11 mouse cellular contexts compared by ENCODE assay signal in the genomic region with DNA sequence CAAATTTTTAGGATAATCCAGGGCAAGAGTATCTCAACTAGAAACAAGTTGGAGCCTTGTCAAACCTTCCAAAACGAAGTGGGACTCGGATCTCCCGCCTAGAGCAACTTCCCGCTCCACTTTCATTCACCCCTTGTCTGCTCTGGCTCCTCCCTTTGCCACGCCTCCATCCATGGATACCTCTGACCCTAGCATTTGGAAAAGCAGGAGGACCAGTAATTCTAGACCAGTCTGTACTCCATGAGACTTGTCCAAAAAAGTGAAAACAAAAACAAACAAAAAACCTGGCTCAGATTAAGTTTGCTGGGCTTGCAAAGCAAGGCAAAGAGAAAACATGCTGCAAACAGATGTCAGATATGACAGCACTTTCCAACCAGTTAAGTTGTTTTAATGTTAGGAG. TPM values are rescaled to one million over a fixed set of nuclear protein-coding genes. Genes with fewer than 3 reads are reported as not detected.
DNase-seq lines count a peak whose midpoint lies in the region; ATAC-seq lines count a peak whose summit lies in the region.
"Had no signal": no experiment of that assay in that cellular context is flagged by ENCODE, and none has a peak within 500 bp of the region (broad histone marks: within the 10 kb centered on the region; RNA-seq: fewer than 3 reads in every experiment).

No protein-coding gene starts in this region.

- WGBS in kidney, embryonic 16.5 days, result 7% methylated on average over 5 of the region's 5 CpGs

- H3K9ac ChIP-seq in kidney, embryonic 16.5 days (replicated peaks; ENCODE audit: low read length), result 0 out of 2 replicates have a peak overlapping the region, but pooled peaks have one; percentile 26
- H3K9ac ChIP-seq: heart, embryonic 15.5 days; limb, embryonic 12.5 days had no signal

- no peaks in the 10 kb centered on the region for H3K27me3 ChIP-seq in kidney, embryonic 16.5 days (ENCODE audit: insufficient read depth, low read length)
- H3K27me3 ChIP-seq: heart, embryonic 15.5 days; limb, embryonic 12.5 days had no signal

- no peaks in the 10 kb centered on the region for H3K9me3 ChIP-seq in kidney, embryonic 16.5 days (ENCODE audit: low read length)
- H3K9me3 ChIP-seq: heart, embryonic 15.5 days; limb, embryonic 12.5 days had no signal

- no peak overlapping the region for H3K4me2 ChIP-seq in kidney, embryonic 16.5 days (replicated peaks; ENCODE audit: low read depth, low read length)
- H3K4me2 ChIP-seq: heart, embryonic 15.5 days had no signal

- ATAC-seq in kidney, embryonic 16.5 days (ENCODE audit: low FRiP score, low TSS enrichment), result no peak
- ATAC-seq in erythroid progenitor cell, adult 5-6 weeks (replicated peaks; ENCODE audit: low FRiP score, poor library complexity, severe bottlenecking), result peak; percentile 57

- peaks cover 36% of the 10 kb centered on the region for H3K4me1 ChIP-seq in kidney, embryonic 16.5 days (ENCODE audit: insufficient read depth, low read length)

- 0 out of 2 replicates have a peak, but pooled peaks cover 10% of the 10 kb centered on the region for H3K36me3 ChIP-seq in kidney, embryonic 16.5 days (ENCODE audit: insufficient read depth, low read length)
- H3K36me3 ChIP-seq: limb, embryonic 12.5 days had no signal

- H3K4me3 ChIP-seq in kidney, embryonic 16.5 days (ENCODE audit: low read length), result no peak overlapping the region
- H3K4me3 ChIP-seq: heart, embryonic 15.5 days; limb, embryonic 12.5 days had no signal

- DNase-seq in kidney, adult 11 months, result no peak
- DNase-seq in ZHBTc4 (ENCODE audit: low read depth, low spot score), result peak; percentile 40
- peak; percentile 48 for DNase-seq in lung, postnatal 10 days
- no peak for DNase-seq in Muller cell, postnatal 12 days (ENCODE audit: inconsistent ontology term)
- no peak for DNase-seq in thymus, adult 18-20 months
- no peak for DNase-seq in cerebellum, adult 11-12 months
- DNase-seq: thymus, postnatal 36 days had no signal

- no peak overlapping the region for H3K27ac ChIP-seq in kidney, embryonic 16.5 days (ENCODE audit: low read length)
- H3K27ac ChIP-seq: heart, embryonic 15.5 days; limb, embryonic 12.5 days had no signal

RNA-seq across cellular contexts. Expression of a gene that starts 1.6 kb away (rescaled TPM):
- 24.6 and 26.7 TPM in 2 replicates for polyA plus RNA-seq in kidney, embryonic 16.5 days (2015; fragmentation: Nextera tagmentation; extraction: Ambion mirVana)
- total RNA-seq in erythroid progenitor cell, adult 5-6 weeks (2015; ENCODE audit: low replicate concordance), result 56.2 and 75.3 TPM in 2 replicates
- total RNA-seq in erythroid progenitor cell, adult 5-6 weeks (2017; ENCODE audit: low replicate concordance), result 56.1 and 64.0 TPM in 2 replicates

Comparison
In these comparisons a context has a peak if more than half of its experiments do, and no peak if none do; other contexts are left out.
1. DNase-seq: peak in ZHBTc4 (single experiment) and lung, postnatal 10 days (single experiment); none in kidney, adult 11 months (single experiment), Muller cell, postnatal 12 days (single experiment), thymus, adult 18-20 months (0 of 2) and cerebellum, adult 11-12 months (single experiment).